Mouse (Mus musculus): ENCODE measurements around the gene Slc8a3.

Gene Slc8a3

GRCm38 (mm10) chr12:81241096-81241495 lies 91.9 kb downstream of the Slc8a3 start:
- DNase-seq (ENCODE audit: extremely low read depth, low read depth, low spot score): no peak

GRCm38 (mm10) chr12:81237158-81237557 lies 95.8 kb downstream of the Slc8a3 start:
- DNase-seq (ENCODE audit: extremely low read depth, low read depth, low spot score): no peak

- no peak for DNase-seq (ENCODE audit: extremely low read depth, low read depth, low spot score)
Observed at GRCm38 (mm10) chr12:81235456-81236330, 97.3 kb downstream of the Slc8a3 start.

- no peak for DNase-seq (ENCODE audit: extremely low read depth, low read depth, low spot score)
Observed at GRCm38 (mm10) chr12:81233746-81234380, 99.1 kb downstream of the Slc8a3 start.

- DNase-seq (ENCODE audit: extremely low read depth, low read depth, low spot score): no peak
Observed at GRCm38 (mm10) chr12:81227767-81228460, 105.1 kb downstream of the Slc8a3 start.

GRCm38 (mm10) chr12:81226590-81226989 lies 106.4 kb downstream of the Slc8a3 start:
- no peak for DNase-seq (ENCODE audit: extremely low read depth, low read depth, low spot score)

GRCm38 (mm10) chr12:81225966-81226577 lies 106.9 kb downstream of the Slc8a3 start:
- no peak for DNase-seq (ENCODE audit: extremely low read depth, low read depth, low spot score)

GRCm38 (mm10) chr12:81224843-81225242 lies 108.1 kb downstream of the Slc8a3 start:
- DNase-seq (ENCODE audit: extremely low read depth, low read depth, low spot score): no peak

- no peak for DNase-seq (ENCODE audit: extremely low read depth, low read depth, low spot score)
Observed at GRCm38 (mm10) chr12:81223276-81223675, 109.7 kb downstream of the Slc8a3 start.

- no peak for DNase-seq (ENCODE audit: extremely low read depth, low read depth, low spot score)
Observed at GRCm38 (mm10) chr12:81219339-81219738, 113.6 kb downstream of the Slc8a3 start.

GRCm38 (mm10) chr12:81208559-81208958 lies 124.4 kb downstream of the Slc8a3 start:
- no peak for DNase-seq (ENCODE audit: extremely low read depth, low read depth, low spot score)

- DNase-seq (ENCODE audit: extremely low read depth, low read depth, low spot score): no peak
Observed at GRCm38 (mm10) chr12:81205619-81206560, 127.1 kb downstream of the Slc8a3 start.

GRCm38 (mm10) chr12:81203226-81203625 lies 129.8 kb downstream of the Slc8a3 start:
- DNase-seq (ENCODE audit: extremely low read depth, low read depth, low spot score): no peak

GRCm38 (mm10) chr12:81199280-81199955 lies 133.6 kb downstream of the Slc8a3 start:
- DNase-seq (ENCODE audit: extremely low read depth, low read depth, low spot score): no peak

GRCm38 (mm10) chr12:81197468-81198075 lies 135.4 kb downstream of the Slc8a3 start:
- DNase-seq (ENCODE audit: extremely low read depth, low read depth, low spot score): no peak

- DNase-seq (ENCODE audit: extremely low read depth, low read depth, low spot score): no peak
Observed at GRCm38 (mm10) chr12:81193968-81194367, 139.0 kb downstream of the Slc8a3 start.

GRCm38 (mm10) chr12:81189636-81190035 lies 143.3 kb downstream of the Slc8a3 start:
- DNase-seq (ENCODE audit: extremely low read depth, low read depth, low spot score): no peak

GRCm38 (mm10) chr12:81188996-81189395 lies 144.0 kb downstream of the Slc8a3 start:
- no peak for DNase-seq (ENCODE audit: extremely low read depth, low read depth, low spot score)

- DNase-seq (ENCODE audit: extremely low read depth, low read depth, low spot score): no peak
Observed at GRCm38 (mm10) chr12:81188423-81188822, 144.6 kb downstream of the Slc8a3 start.
